Mouse (Mus musculus): ENCODE measurements around the gene Bbs9. TPM values are rescaled to one million over a fixed set of nuclear protein-coding genes. Genes with fewer than 3 reads are reported as not detected.

Bbs9 gene
- total and polyA plus RNA-seq, 3 experiments, result 6.9 to 9.1 (median 7.8) TPM

DNA sequence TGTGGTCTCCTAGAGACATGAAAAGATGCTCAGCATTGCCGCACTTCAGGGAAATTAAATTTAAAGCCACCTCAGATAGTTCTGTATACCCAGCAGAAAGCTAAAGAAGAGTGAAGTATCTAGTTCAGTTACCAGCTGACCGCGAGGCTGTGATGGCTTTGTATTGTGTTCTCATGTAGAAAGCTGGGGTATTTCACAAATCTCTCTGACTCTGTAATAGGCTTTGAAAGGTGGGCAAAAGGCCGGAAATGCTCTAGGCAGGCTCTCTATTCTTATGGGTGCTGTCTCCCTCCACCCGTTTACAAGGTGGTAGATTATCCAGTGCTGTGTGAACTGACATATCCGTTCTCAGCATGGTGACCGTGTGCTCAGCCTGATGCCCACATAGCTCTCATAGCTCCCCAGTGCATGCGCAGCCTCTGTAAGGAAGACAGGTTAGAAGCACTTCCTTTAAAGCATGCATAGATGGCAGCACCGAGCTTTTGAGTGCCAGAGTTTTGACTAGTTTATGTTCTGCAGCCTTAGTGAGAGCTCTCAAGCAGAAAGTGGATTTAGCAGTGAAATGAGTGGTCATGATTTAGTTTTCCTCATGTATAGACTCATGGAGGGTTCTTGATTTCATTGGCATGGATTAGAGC is 57.4 kb downstream of the Bbs9 start:
- no peaks in the 10 kb centered on the region for H3K79me2 ChIP-seq (replicated peaks; ENCODE audit: control insufficient read depth, extremely low read depth, insufficient read depth, poor library complexity, severe bottlenecking)
- in situ Hi-C loops (cut with MboI; ENCODE audit: low pct_ligation_motif_present, low pct_unique_long_range_greater_than_20kb, low sequenced_read_pairs) (no loop called here), dilution Hi-C loops (cut with MboI; ENCODE audit: extremely low pct_ligation_motif_present, extremely low pct_unique_long_range_greater_than_20kb, low sequenced_read_pairs) (no loop called here)
- H3K4me1 ChIP-seq (ENCODE audit: control insufficient read depth in 1 of 2, insufficient read depth in 2 of 2), result no peaks in the 10 kb centered on the region
- peak; percentile 48 for DNase-seq (ENCODE audit: extremely low read depth)
- no peak overlapping the region for H3K27ac ChIP-seq (ENCODE audit: insufficient read depth, low read depth)
- H3K27me3 ChIP-seq (replicated peaks), result no peaks in the 10 kb centered on the region
- H3K9me3 ChIP-seq (replicated peaks; ENCODE audit: low read length), result no peaks in the 10 kb centered on the region
- H3K36me3 ChIP-seq (replicated peaks in 1 of 2; ENCODE audit: control insufficient read depth in 1 of 2, insufficient read depth in 1 of 2, low read length in 1 of 2), result no peaks in the 10 kb centered on the region
- H3K4me2 ChIP-seq (ENCODE audit: insufficient read depth, low read depth, poor library complexity, severe bottlenecking), result no peak overlapping the region
- no peak overlapping the region for H3K4me3 ChIP-seq (replicated peaks in 1 of 3; ENCODE audit: low read depth in 2 of 3, low read length in 2 of 3, poor library complexity in 1 of 3)
- H3K9ac ChIP-seq (ENCODE audit: insufficient read depth, low read depth), result no peak overlapping the region
- TF ChIP-seq NRF1 (IDR thresholded peaks at IDR 0.05; ENCODE audit: low read depth, low read length) (peak; percentile 76), JUND (conservative IDR thresholded peaks at IDR 0.05; ENCODE audit: low read depth, low read length) (no peak), USF2 (conservative IDR thresholded peaks at IDR 0.05; ENCODE audit: low read depth, low read length) (no peak), MAX (IDR thresholded peaks at IDR 0.05; ENCODE audit: low read length) (no peak), POLR2A (IDR thresholded peaks at IDR 0.05; ENCODE audit: low read depth, low read length) (no peak), ETS1 (conservative IDR thresholded peaks at IDR 0.05; ENCODE audit: low read depth, low read length) (no peak), UBTF (IDR thresholded peaks at IDR 0.05; ENCODE audit: low read depth, low read length) (no peak), EP300 (IDR thresholded peaks at IDR 0.05; ENCODE audit: low read length) (no peak), SIN3A (IDR thresholded peaks at IDR 0.05; ENCODE audit: low read length) (no peak), RCOR1 (conservative IDR thresholded peaks at IDR 0.05; ENCODE audit: low read depth, low read length) (no peak), NELFE (IDR thresholded peaks at IDR 0.05; ENCODE audit: low read depth, low read length) (no peak), HCFC1 (IDR thresholded peaks at IDR 0.05; ENCODE audit: low read depth, low read length) (no peak), MXI1 (IDR thresholded peaks at IDR 0.05; ENCODE audit: low read depth, low read length) (no peak), GABPA (IDR thresholded peaks at IDR 0.05; ENCODE audit: insufficient replicate concordance, low read depth, low read length) (no peak), ZNF384 (IDR thresholded peaks at IDR 0.05; ENCODE audit: low read depth, low read length) (no peak), CHD2 (IDR thresholded peaks at IDR 0.05; ENCODE audit: low read length) (no peak), ZC3H11A (IDR thresholded peaks at IDR 0.05; ENCODE audit: low read depth, low read length) (no peak), ELF1 (IDR thresholded peaks at IDR 0.05; ENCODE audit: low read depth, low read length) (peak; percentile 38; the same call in 1 of the 2 replicates), TBP (conservative IDR thresholded peaks at IDR 0.05; ENCODE audit: low read depth, low read length) (no peak), CTCF (conservative IDR thresholded peaks at IDR 0.05 in 1 of 2, IDR thresholded peaks at IDR 0.05 in 1 of 2; ENCODE audit: low read depth in 2 of 2, low read length in 2 of 2) (peak in 1 of 2 experiments; percentile 66; a peak in 2 of 4 replicates), TCF12 (IDR thresholded peaks at IDR 0.05; ENCODE audit: low read depth, low read length) (no peak), MEF2A (IDR thresholded peaks at IDR 0.05; ENCODE audit: borderline replicate concordance, low read depth, low read length) (no peak), RAD21 (IDR thresholded peaks at IDR 0.05; ENCODE audit: low read depth, low read length) (peak; percentile 48), SMC3 (IDR thresholded peaks at IDR 0.05; ENCODE audit: low read depth, low read length) (peak; percentile 21), KAT2A (IDR thresholded peaks at IDR 0.05; ENCODE audit: insufficient replicate concordance, low read length) (no peak), PAX5 (IDR thresholded peaks at IDR 0.05; ENCODE audit: low read length) (no peak), ZMIZ1 (IDR thresholded peaks at IDR 0.05; ENCODE audit: low read depth, low read length) (no peak)
